Mouse (Mus musculus) heart, adult 9 months (tissue): ENCODE measurements around the gene Gm11562.

Experiments
- DNase-seq, 2 experiments: peaks; one replicate each; pipeline ENCODE4 v3.0.0; 2022; ENCODE audit warnings: low spot score in 2 of 2

The Gm11562 gene

DNA sequence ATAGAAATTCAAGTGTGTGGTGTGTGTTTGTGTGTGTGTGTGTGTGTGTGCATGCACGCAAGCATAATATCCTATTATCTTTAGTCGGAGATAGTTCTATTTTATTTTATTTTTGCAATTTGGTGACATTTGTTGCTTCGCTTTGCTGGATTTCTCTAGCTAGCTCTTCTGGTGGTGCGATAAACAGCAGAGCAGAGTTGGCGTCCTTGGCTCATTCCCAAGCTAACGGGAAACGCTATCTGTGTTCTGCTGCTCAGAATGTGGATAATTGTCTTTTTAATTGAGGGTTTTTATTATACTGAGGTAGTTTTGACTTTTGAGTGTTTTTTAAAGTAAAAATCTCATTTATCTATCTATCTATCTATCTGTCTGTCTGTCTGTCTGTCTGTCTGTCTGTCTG, 35.1 kb downstream of the Gm11562 start:
- no peak for DNase-seq

DNA sequence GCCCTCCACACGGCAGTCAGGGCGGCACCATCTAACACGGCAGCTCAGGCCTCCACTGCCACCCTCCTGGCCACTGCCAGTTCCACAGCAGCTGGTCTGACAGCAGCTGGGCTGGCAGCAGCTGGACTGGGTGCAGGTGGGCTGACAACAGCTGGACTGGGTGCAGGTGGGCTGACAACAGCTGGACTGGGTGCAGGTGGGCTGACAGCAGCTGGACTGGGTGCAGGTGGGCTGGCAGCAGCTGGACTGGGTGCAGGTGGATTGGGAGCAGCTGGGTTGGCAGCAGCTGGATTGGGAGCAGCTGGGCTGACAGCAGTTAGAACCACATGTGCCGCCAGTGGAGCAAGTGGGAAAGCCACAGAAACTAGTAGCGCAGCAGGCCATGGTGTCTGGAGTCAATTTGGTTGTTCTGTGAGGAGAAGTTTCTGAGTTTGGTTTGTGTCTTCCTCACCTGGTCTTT, 37.0 kb downstream of the Gm11562 start, which contains the start of gene Krtap1-4:
TSS of gene Krtap1-4 (minus strand) at position 410 of the 460 bp plus-strand sequence.
- no peak for DNase-seq

DNA sequence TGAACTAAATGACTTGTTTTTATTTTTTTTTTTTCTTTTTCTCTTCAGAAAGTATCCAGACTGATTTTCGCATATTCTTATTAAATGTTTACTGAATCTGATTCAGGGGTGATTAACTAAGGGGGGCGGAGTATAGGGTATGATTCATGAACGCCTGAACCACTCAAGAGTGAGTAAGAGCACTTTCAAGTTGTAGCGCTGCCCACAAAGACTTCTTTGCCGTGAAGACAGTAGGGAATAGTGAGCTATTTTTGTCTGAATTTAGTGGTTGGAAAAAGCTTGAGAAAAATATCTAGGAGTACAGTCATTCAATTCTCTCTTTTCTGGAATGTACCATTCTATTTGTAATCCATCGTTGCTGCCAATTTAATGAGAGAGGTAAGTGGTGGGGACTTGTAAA, 38.7 kb downstream of the Gm11562 start:
- no peak for DNase-seq

DNA sequence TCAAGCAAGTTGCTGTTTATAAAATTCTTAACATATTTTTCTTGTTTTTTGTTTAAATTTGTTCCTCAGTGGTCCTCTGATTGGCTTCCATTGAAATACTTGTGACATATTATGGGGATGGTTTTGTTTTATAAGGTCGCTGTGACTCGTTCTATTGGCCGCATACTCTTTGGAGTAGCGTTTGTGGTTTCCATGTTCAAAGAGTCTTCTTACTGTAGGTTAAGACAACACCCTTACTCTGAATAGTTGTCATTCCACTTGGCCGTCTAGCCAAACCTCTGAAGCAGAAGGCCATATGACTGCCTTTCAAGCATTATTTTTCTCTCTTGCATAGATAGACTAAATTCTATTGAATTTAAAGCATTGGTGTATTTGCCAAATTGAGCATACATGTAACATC, 39.2 kb downstream of the Gm11562 start:
- no peak for DNase-seq

DNA sequence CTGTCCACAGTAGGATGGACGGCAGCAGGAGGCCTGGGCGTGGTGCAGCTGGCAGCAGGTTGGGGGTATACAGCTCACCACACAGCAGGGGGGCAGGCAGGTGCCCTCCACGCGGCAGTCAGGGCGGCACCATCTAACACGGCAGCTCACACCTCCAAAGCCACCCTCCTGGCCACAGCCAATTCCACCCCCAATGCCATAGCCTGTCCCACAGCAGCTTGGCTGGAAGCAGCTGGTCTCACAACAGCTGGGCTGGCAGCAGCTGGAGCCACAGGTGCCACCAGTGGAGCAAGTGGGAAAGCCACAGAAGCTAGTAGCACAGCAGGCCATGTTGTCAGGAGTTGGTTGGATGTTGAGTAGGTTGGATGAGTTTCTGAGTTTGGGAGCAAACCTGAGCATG, 39.6 kb downstream of the Gm11562 start, which contains the start of gene Krtap1-5:
TSS of gene Krtap1-5 (minus strand) at position 381 of the 400 bp plus-strand sequence.
- no peak for DNase-seq

DNA sequence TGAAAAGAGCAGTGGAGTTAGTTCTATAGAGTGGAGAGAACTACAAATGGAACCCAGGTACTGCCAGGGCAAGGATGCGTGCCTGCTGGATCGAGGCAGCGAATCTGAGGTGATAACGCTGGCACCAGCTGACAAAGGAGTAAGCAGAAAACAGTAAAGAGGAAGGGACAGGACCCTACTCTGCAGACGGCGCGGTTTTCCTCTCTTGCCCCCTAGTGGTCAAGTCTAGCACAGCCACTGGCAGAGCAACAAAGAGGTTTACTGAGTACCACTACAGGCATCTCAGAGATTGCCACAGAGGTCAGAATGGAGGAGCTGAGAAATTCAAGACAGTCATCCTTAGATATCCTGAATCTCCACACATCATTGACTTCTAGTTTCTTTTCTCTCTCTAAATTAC, 46.1 kb downstream of the Gm11562 start:
- DNase-seq: peak; percentile 10 to 14

DNA sequence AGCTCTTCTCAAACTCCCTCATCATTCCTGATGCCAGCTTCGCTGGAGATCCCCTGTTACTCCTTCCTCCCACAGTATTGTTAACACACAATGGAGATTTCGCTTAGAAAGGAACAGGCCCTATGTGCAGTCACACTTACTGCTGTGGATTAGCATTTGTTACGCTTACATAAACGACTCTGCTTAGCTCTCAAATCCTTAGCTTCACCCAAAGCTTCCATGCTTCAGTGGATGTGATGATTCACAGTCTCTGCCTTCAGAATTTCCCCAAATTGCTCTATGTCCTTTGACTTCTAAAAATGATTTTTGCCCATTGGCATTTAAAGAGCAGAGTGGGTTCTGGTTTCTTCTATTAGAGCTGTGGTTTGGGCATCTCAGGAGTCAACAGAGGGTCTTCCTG, 47.1 kb downstream of the Gm11562 start:
- no peak for DNase-seq
